Mouse (Mus musculus) forebrain, embryonic 11.5 days (tissue): ENCODE results near the gene Ints1. TPM values are rescaled to one million over a fixed set of nuclear protein-coding genes. Genes with fewer than 3 reads are reported as not detected.

Experiments
- ATAC-seq: fragments of 200-750 bp; cut with Nextera tagmentation; replicated peaks from 2 replicates; pipeline ENCODE4 v1.8.0; 2017; ENCODE audit warnings: moderate TSS enrichment; ENCODE audit not compliant: low FRiP score
- DNase-seq: peaks from one replicate; pipeline ENCODE4 v3.0.0-alpha.2; 2017; ENCODE audit warnings: low spot score
- H3K27ac ChIP-seq: fragments of 300-500 bp; sonication (generic); 2 replicates; pipeline ENCODE4 v1.5.1; 2014; ENCODE audit warnings: low read depth, low read length
- H3K27me3 ChIP-seq: fragments of 300-500 bp; sonication (generic); 2 replicates; pipeline ENCODE4 v1.6.1; 2014; ENCODE audit warnings: mild to moderate bottlenecking, low read length, mixed read lengths; ENCODE audit not compliant: control insufficient read depth, insufficient read depth
- H3K36me3 ChIP-seq: fragments of 300-500 bp; sonication (generic); 2 replicates; pipeline ENCODE4 v1.6.1; 2014; ENCODE audit warnings: mild to moderate bottlenecking, low read length, moderate library complexity, mixed read lengths; ENCODE audit not compliant: control insufficient read depth, insufficient read depth
- H3K4me1 ChIP-seq: fragments of 300-500 bp; sonication (generic); replicated peaks from 2 replicates; pipeline ENCODE4 v1.6.1; 2014; ENCODE audit warnings: low read length, mixed read lengths; ENCODE audit not compliant: control insufficient read depth, insufficient read depth
- H3K4me2 ChIP-seq: fragments of 300-500 bp; sonication (generic); 2 replicates; pipeline ENCODE4 v1.6.1; 2014; ENCODE audit warnings: low read depth, mild to moderate bottlenecking, low read length, moderate library complexity, mixed read lengths; ENCODE audit not compliant: severe bottlenecking
- H3K4me3 ChIP-seq: fragments of 300-500 bp; sonication (generic); 2 replicates; pipeline ENCODE4 v1.5.1; 2014; ENCODE audit warnings: low read depth, low read length
- H3K9ac ChIP-seq: fragments of 300-500 bp; sonication (generic); 2 replicates; pipeline ENCODE4 v1.6.1; 2014; ENCODE audit warnings: low read length
- H3K9me3 ChIP-seq: fragments of 300-500 bp; sonication (generic); 2 replicates; pipeline ENCODE4 v1.6.1; 2016; ENCODE audit warnings: low read length, mixed read lengths; ENCODE audit not compliant: control insufficient read depth
- WGBS: fragments of 180-500 bp; shearing (Covaris S2); extraction: QIAGEN DNeasy Blood & Tissue Kit; methylation state at CpG from one replicate; pipeline ENCODE4 v1.1.7; 2014; 5-methylcytosine and 5-hydroxymethylcytosine counted together
- polyA plus RNA-seq: library from polyadenylated mRNA; unstranded; fragments of >200 nt; fragmentation: Nextera tagmentation; extraction: Ambion mirVana; gene quantifications from 2 replicates; pipeline ENCODE4 v1.2.1, GENCODE M21; 2014

The Ints1 gene
- polyA plus RNA-seq, 1 experiment from 2014 or later: 40.5 TPM

- DNase-seq (no peak), ATAC-seq (no peak)
- Histone ChIP-seq H3K4me2 (no peak overlapping the region), H3K9me3 (no peaks in the 10 kb centered on the region), H3K27me3 (no peaks in the 10 kb centered on the region; the same call in 1 of the 2 replicates), H3K36me3 (no peaks in the 10 kb centered on the region), H3K27ac (no peak overlapping the region), H3K4me1 (no peaks in the 10 kb centered on the region), H3K4me3 (no peak overlapping the region), H3K9ac (no peak overlapping the region)
- 86% methylated on average over 6 of the region's 6 CpGs for WGBS
Measured at GRCm38 (mm10) chr5:139815964-139816363, 40.5 kb upstream of the Ints1 start.

GRCm38 (mm10) chr5:139813963-139814381 lies 38.5 kb upstream of the Ints1 start:
- Histone ChIP-seq H3K27me3 (no peaks in the 10 kb centered on the region; the same call in 1 of the 2 replicates), H3K4me2 (no peak overlapping the region), H3K9me3 (no peaks in the 10 kb centered on the region), H3K9ac (no peak overlapping the region), H3K4me3 (no peak overlapping the region), H3K36me3 (no peaks in the 10 kb centered on the region), H3K27ac (no peak overlapping the region), H3K4me1 (no peaks in the 10 kb centered on the region)
- WGBS: 11% methylated on average over 12 of the region's 13 CpGs
- ATAC-seq (no peak), DNase-seq (peak; percentile 45)

GRCm38 (mm10) chr5:139813126-139813490 lies 37.6 kb upstream of the Ints1 start:
- H3K27me3 ChIP-seq: no peaks in the 10 kb centered on the region; the same call in 1 of the 2 replicates
- no peak overlapping the region for H3K4me3 ChIP-seq
- H3K9me3 ChIP-seq: no peaks in the 10 kb centered on the region
- H3K27ac ChIP-seq: no peak overlapping the region
- H3K4me1 ChIP-seq: no peaks in the 10 kb centered on the region
- H3K4me2 ChIP-seq: no peak overlapping the region
- no peak overlapping the region for H3K9ac ChIP-seq
- ATAC-seq (no peak), DNase-seq (no peak)
- WGBS: 48% methylated on average over 10 of the region's 10 CpGs
- H3K36me3 ChIP-seq: no peaks in the 10 kb centered on the region

- WGBS: 74% methylated on average over 20 of the region's 20 CpGs
- H3K4me2 ChIP-seq: no peak overlapping the region
- no peak overlapping the region for H3K27ac ChIP-seq
- DNase-seq (peak; percentile 49), ATAC-seq (no peak)
- no peaks in the 10 kb centered on the region for H3K36me3 ChIP-seq
- H3K4me1 ChIP-seq: no peaks in the 10 kb centered on the region
- no peaks in the 10 kb centered on the region; the same call in 1 of the 2 replicates for H3K27me3 ChIP-seq
- no peak overlapping the region for H3K4me3 ChIP-seq
- no peak overlapping the region for H3K9ac ChIP-seq
- no peaks in the 10 kb centered on the region for H3K9me3 ChIP-seq
Measured at GRCm38 (mm10) chr5:139812398-139813125, 37.1 kb upstream of the Ints1 start.

GRCm38 (mm10) chr5:139811677-139812397 lies 36.4 kb upstream of the Ints1 start:
- H3K9me3 ChIP-seq: no peaks in the 10 kb centered on the region
- WGBS: 81% methylated on average over 15 of the region's 15 CpGs
- no peak for ATAC-seq
- peak; percentile 45 for DNase-seq
- no peaks in the 10 kb centered on the region; the same call in 1 of the 2 replicates for H3K27me3 ChIP-seq
- no peak overlapping the region for H3K27ac ChIP-seq
- H3K4me2 ChIP-seq: no peak overlapping the region
- no peak overlapping the region for H3K4me3 ChIP-seq
- H3K9ac ChIP-seq: no peak overlapping the region
- no peaks in the 10 kb centered on the region for H3K36me3 ChIP-seq
- no peaks in the 10 kb centered on the region for H3K4me1 ChIP-seq

- Histone ChIP-seq H3K9me3 (no peaks in the 10 kb centered on the region), H3K4me1 (no peaks in the 10 kb centered on the region), H3K36me3 (no peaks in the 10 kb centered on the region), H3K4me3 (no peak overlapping the region), H3K4me2 (no peak overlapping the region), H3K9ac (no peak overlapping the region), H3K27me3 (no peaks in the 10 kb centered on the region; the same call in 1 of the 2 replicates), H3K27ac (no peak overlapping the region)
- ATAC-seq (no peak), DNase-seq (peak; percentile 48)
- 65% methylated on average over 4 of the region's 4 CpGs for WGBS
Measured at GRCm38 (mm10) chr5:139809397-139809796, 33.9 kb upstream of the Ints1 start.

GRCm38 (mm10) chr5:139805924-139806323 lies 30.4 kb upstream of the Ints1 start:
- no peaks in the 10 kb centered on the region for H3K27me3 ChIP-seq
- WGBS: 91% methylated on average over 8 of the region's 8 CpGs
- no peak overlapping the region for H3K4me2 ChIP-seq
- ATAC-seq: no peak
- no peak overlapping the region for H3K4me3 ChIP-seq
- H3K4me1 ChIP-seq: peaks cover 5% of the 10 kb centered on the region
- DNase-seq: peak; percentile 49
- no peaks in the 10 kb centered on the region for H3K9me3 ChIP-seq
- H3K9ac ChIP-seq: no peak overlapping the region
- H3K36me3 ChIP-seq: no peaks in the 10 kb centered on the region
- H3K27ac ChIP-seq: no peak overlapping the region

- H3K4me3 ChIP-seq: no peak overlapping the region
- H3K27ac ChIP-seq: no peak overlapping the region
- WGBS: 89% methylated on average over 11 of the region's 11 CpGs
- H3K9ac ChIP-seq: no peak overlapping the region
- H3K27me3 ChIP-seq: no peaks in the 10 kb centered on the region
- no peaks in the 10 kb centered on the region for H3K36me3 ChIP-seq
- H3K9me3 ChIP-seq: no peaks in the 10 kb centered on the region
- no peak for ATAC-seq
- peak; percentile 47 for DNase-seq
- H3K4me2 ChIP-seq: no peak overlapping the region
- H3K4me1 ChIP-seq: peaks cover 5% of the 10 kb centered on the region
Measured at GRCm38 (mm10) chr5:139804573-139805111, 29.2 kb upstream of the Ints1 start.
